Mouse (Mus musculus) forebrain, embryonic 16.5 days (tissue): ENCODE data around the gene Fgf12. TPM values are rescaled to one million over a fixed set of nuclear protein-coding genes. Genes with fewer than 3 reads are reported as not detected.

Source experiments
- microRNA counts: library from miRNA; unstranded; fragments of <30 nt; microRNA quantifications from one replicate; lab custom pipeline; 2016
- microRNA-seq: library from miRNA; unstranded; fragments of <30 nt; microRNA quantifications from one replicate; pipeline ENCODE4, GENCODE M21; 2017
- polyA plus RNA-seq: library from polyadenylated mRNA; unstranded; fragments of >200 nt; fragmentation: Nextera tagmentation; extraction: Ambion mirVana; gene quantifications from 2 replicates; pipeline ENCODE4 v1.2.1, GENCODE M21; 2015

Fgf12 gene
- polyA plus RNA-seq, 1 experiment from 2014 or later = 25.4 TPM

MicroRNAs within 50 kb of the gene (microRNA counts, 519-probe panel; counts per million panel counts)
- 2,263 counts per million, percentile 49 among the panel's probes with 10 or more counts for microRNA mmu-miR-690 (lab: Ali Mortazavi, UCI)

Small RNA genes lying within 50 kb of the gene (microRNA-seq; reads per million reads assigned to microRNA genes)
- not detected for gene Mir690

Other genes with a start within 250 kb of the Fgf12 start
- 7.9 and 9.6 TPM in 2 replicates for gene Mb21d2, start 176.6 kb upstream of the Fgf12 start, polyA plus RNA-seq